Mouse (Mus musculus) spleen, adult 2 months (tissue): ENCODE data around the gene Trim56. TPM values are rescaled to one million over a fixed set of nuclear protein-coding genes. Genes with fewer than 3 reads are reported as not detected.
"Not testable (repeated sequence)": the region's sequence is repeated elsewhere in the genome, so short reads cannot be mapped to it uniquely, and the experiment has no call there.

Experiments used
- DNase-seq, 2 experiments: peaks; one replicate each; pipeline versions ENCODE4 v3.0.0 to v3.0.0-alpha.2; 2012 to 2021; ENCODE audit warnings: low spot score in 2 of 2, low read depth in 1 of 2
- H3K27ac ChIP-seq: fragments of 200-500 bp; 2 replicates; pipeline ENCODE4 v1.5.1; 2012; ENCODE audit warnings: low read length, inconsistent platforms; ENCODE audit not compliant: insufficient read depth
- H3K27me3 ChIP-seq: fragments of 200-500 bp; 2 replicates; pipeline ENCODE4 v1.6.1; 2012; ENCODE audit warnings: mild to moderate bottlenecking, moderate library complexity, low read length, inconsistent platforms; ENCODE audit not compliant: control insufficient read depth, insufficient read depth
- H3K36me3 ChIP-seq: fragments of 200-500 bp; 2 replicates; pipeline ENCODE4 v1.6.1; 2012; ENCODE audit warnings: mild to moderate bottlenecking, low read length, inconsistent platforms; ENCODE audit not compliant: control insufficient read depth, insufficient read depth
- H3K4me1 ChIP-seq: fragments of 200-500 bp; 2 replicates; pipeline ENCODE4 v1.6.1; 2011; ENCODE audit warnings: inconsistent platforms; ENCODE audit not compliant: control insufficient read depth, insufficient read depth, insufficient read length
- H3K4me3 ChIP-seq: fragments of 200-500 bp; 2 replicates; pipeline ENCODE4 v1.5.1; 2011; ENCODE audit warnings: mild to moderate bottlenecking, inconsistent platforms; ENCODE audit not compliant: insufficient read depth, insufficient read length; ENCODE audit errors: extremely low read depth
- CTCF ChIP-seq: fragments of 200-500 bp; IDR thresholded peaks from 2 replicates; pipeline ENCODE4 v1.5.1; 2011; ENCODE audit warnings: mild to moderate bottlenecking, inconsistent platforms; ENCODE audit not compliant: insufficient read depth, insufficient read length, insufficient replicate concordance; ENCODE audit errors: extremely low read depth
- POLR2A ChIP-seq: fragments of 200-500 bp; IDR thresholded peaks from 2 replicates; pipeline ENCODE4 v1.6.1; 2011; ENCODE audit warnings: low read depth, low read length, inconsistent platforms
- WGBS: fragments of 180-500 bp; shearing (Covaris S2); methylation state at CpG from one replicate; pipeline ENCODE4 v1.1.7; 2018; 5-methylcytosine and 5-hydroxymethylcytosine counted together
- polyA plus RNA-seq: library from polyadenylated mRNA; depleted of rRNA; stranded (reverse); fragments of >200 nt; gene quantifications from 2 replicates; pipeline ENCODE4 v1.2.3, GENCODE M21; 2012

Trim56 gene
- polyA plus RNA-seq, 1 experiment = 26.6 TPM

DNA sequence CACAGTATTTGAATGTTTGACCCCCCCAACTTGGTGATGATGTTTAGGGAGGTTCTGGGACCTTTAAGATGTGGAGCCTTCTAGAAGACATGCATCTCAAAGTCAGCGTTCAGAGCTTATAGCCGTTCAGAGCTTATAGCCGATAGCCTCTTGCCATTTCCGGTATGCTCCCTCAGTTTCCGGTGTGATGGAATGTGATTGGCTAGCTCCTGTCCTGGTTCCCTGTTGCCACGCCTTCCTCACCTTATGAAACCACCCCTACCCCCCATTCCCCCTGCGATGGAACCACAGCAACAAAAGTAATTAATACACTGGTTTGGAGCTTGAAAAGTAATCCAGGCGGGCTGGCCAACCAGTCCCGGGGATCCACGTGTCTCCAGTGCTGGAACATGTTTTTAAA is 23.0 kb upstream of the Trim56 start:
- Histone ChIP-seq H3K36me3 (no peaks in the 10 kb centered on the region), H3K27me3 (no peaks in the 10 kb centered on the region), H3K27ac (no peak overlapping the region), H3K4me1 (no peaks in the 10 kb centered on the region), H3K4me3 (no peak overlapping the region)
- WGBS = 81% methylated on average over 10 of the region's 10 CpGs
- DNase-seq = no peak
- TF ChIP-seq CTCF (no peak), POLR2A (no peak)

DNA sequence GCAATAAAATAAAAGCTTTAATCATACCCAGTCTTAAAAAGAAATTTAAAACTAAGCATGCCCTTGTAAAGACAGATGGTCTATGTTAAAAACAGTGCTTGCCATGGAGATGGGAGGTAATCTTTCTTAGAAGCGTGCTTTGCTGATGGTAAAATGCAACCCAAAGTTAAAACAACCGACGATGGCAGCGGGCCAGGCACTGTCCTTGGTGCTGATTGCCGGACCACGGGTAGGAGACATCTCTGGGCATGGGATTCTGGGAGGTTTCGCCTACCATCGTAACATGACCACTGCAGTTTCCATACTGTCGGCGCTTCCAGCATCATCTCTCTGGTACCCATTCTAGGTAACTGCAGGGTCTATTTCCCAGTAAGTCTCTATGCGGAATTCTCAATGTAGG is 18.9 kb upstream of the Trim56 start:
- TF ChIP-seq CTCF = no peak
- Histone ChIP-seq H3K27me3 (no peaks in the 10 kb centered on the region), H3K36me3 (no peaks in the 10 kb centered on the region), H3K4me1 (no peaks in the 10 kb centered on the region), H3K4me3 (no peak overlapping the region), H3K27ac (no peak overlapping the region)
- no peak for DNase-seq
- WGBS = 39% methylated on average over 11 of the region's 11 CpGs

DNA sequence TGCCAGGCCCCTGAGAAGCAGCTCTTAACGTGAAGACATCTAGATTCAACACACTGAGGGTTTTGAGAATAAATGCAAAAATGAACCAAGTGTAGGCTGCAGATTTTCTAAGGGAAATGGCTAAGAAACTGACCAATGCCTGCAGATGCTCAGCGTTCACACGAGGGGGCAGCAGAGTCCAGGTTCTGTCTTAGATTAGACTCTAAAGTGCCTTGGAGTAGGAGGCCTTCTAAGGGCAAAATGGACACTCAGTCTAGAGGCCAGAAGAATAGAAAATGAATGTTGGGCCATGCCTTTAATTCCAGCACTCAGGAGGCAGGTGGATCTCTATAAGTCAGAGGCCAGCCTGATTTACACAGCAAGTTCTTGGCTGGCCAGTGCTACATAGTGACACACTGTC is 15.5 kb upstream of the Trim56 start:
- no peaks in the 10 kb centered on the region for H3K4me1 ChIP-seq
- H3K36me3 ChIP-seq = no peaks in the 10 kb centered on the region
- TF ChIP-seq POLR2A = no peak
- peak; percentile 80; the same call in 1 of the 2 replicates for TF ChIP-seq CTCF
- H3K27ac ChIP-seq = no peak overlapping the region
- no peaks in the 10 kb centered on the region; the same call in 1 of the 2 replicates for H3K27me3 ChIP-seq
- no peak overlapping the region for H3K4me3 ChIP-seq
- peak in 1 of 2 experiments; percentile 50 for DNase-seq
- WGBS = 2% methylated on average over 3 of the region's 3 CpGs

DNA sequence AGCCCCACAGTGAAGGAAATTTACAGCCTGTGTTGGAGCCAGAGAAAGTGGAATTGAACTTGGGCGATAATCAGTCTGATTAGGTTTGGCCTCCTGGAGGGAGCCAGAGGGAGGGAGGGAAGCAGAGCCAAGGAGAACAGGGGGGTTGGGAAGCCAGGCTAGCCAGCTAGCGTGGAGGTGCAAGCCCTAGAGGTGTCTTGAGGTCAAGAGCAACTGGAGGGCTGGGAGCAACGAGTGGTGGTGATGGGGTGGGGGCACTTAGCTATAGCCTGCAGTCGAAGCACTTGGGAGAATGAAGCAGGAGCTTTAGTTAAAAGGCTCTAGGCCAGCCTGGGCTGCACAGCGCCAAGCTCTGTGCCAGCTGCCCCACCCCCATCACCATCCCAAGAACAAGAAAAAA is 13.3 kb upstream of the Trim56 start:
- no peak overlapping the region for H3K27ac ChIP-seq
- no peaks in the 10 kb centered on the region for H3K4me1 ChIP-seq
- no peak for TF ChIP-seq POLR2A
- no peak for TF ChIP-seq CTCF
- H3K36me3 ChIP-seq = no peaks in the 10 kb centered on the region
- no peaks in the 10 kb centered on the region; the same call in 1 of the 2 replicates for H3K27me3 ChIP-seq
- no peak for DNase-seq
- 49% methylated on average over 5 of the region's 5 CpGs for WGBS
- H3K4me3 ChIP-seq = no peak overlapping the region

DNA sequence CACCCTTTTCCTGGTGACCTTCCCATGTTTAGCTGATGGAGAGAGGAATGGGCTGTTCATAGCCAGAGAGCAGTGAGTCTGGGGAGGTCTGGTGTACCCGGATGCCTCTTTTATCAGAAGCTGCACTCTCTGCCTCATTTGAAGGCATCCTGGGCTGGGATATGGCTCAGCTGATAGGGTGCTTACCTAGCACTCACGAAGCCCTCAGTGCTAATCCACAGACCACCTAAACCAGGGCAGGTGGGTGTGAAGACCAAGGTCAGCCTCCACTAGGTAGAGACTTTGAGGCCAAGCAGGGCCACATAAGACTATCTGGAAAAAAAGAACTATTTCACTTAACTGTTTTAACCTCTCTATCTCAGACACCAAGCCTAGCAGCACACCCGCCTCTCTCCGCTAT is 7.5 kb upstream of the Trim56 start:
- Histone ChIP-seq H3K27ac (no peak overlapping the region), H3K4me1 (no peaks in the 10 kb centered on the region), H3K27me3 (no peaks in the 10 kb centered on the region; the same call in 1 of the 2 replicates), H3K36me3 (no peaks in the 10 kb centered on the region), H3K4me3 (no peak overlapping the region)
- WGBS = 88% methylated on average over 4 of the region's 4 CpGs
- TF ChIP-seq CTCF (no peak), POLR2A (no peak)
- no peak for DNase-seq

DNA sequence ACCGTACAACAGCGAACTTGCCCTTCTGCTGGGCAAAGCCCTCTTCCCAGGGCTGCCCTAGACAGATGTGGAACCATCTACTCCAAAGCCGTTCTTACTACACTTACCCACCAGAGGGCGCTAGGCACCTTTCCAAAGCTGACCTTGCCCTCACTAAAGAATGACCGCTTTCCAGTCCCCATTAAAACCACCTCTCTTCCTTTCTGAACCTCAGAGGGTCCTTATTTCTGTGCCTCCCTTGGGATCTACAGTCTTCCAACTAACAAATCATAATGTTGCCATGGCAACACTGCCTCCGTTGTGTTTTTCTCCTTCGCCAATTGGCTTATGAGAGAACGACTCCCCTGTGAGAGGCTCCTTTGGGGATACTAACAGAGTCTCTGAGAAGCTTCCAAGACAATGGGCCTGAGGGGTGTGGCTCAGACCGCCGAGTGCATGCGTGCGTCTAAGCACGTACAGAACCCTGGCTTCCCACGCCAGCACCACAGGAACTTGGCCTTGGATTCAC is 6.7 kb upstream of the Trim56 start:
- Histone ChIP-seq H3K4me1 (no peaks in the 10 kb centered on the region), H3K4me3 (no peak overlapping the region), H3K27me3 (no peaks in the 10 kb centered on the region), H3K27ac (no peak overlapping the region), H3K36me3 (no peaks in the 10 kb centered on the region)
- TF ChIP-seq CTCF = peak; percentile 67; the same call in 1 of the 2 replicates
- no peak for TF ChIP-seq POLR2A
- WGBS = 17% methylated on average over 14 of the region's 14 CpGs
- DNase-seq = peak; percentile 33 to 69

DNA sequence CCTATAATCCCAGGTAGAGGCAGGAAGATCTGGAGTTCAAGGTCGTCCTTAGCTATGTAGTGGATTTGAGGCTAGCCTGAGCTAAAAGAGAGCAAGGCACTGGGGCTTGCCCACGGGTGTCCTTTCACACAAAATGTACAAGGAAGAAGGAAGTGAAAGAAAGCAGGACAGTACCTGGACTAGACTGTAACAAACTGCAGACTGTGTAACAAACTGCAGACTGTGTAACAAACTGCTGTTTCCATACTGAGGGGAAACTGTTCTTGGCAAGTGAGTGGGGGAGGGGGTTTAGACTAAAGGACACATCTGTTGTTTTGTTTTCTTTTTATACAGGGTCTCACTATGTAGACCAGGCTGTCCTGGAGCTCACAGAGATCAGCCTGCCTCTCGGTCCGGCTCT is 5.3 kb upstream of the Trim56 start:
- TF ChIP-seq POLR2A = no peak
- no peak for TF ChIP-seq CTCF
- DNase-seq = no peak
- no peaks in the 10 kb centered on the region for H3K27me3 ChIP-seq
- no peak overlapping the region for H3K4me3 ChIP-seq
- WGBS = 62% methylated on average over 4 of the region's 4 CpGs
- H3K36me3 ChIP-seq = no peaks in the 10 kb centered on the region
- no peak overlapping the region for H3K27ac ChIP-seq
- H3K4me1 ChIP-seq = peaks cover 3% of the 10 kb centered on the region; the same call in 1 of the 2 replicates

DNA sequence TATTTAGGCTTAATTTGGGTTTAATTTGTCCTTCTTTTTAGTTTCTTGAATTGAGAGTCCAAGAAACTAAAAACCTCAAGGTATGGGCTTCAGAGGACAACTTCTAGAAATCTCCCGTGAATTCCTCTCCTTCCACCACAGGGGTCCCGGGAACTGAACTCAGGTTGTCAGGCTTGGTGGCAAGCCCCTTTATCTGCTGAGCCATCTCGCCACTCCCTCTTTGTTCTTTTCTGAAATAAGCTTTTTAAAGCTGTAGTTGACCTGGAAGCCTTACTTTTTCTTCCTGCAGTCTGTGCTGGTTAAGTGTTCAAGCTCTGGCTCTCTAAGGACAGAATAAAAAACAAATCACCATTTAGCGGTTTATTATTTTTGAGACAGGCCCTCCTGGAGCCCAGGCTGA is 2.9 kb upstream of the Trim56 start:
- Histone ChIP-seq H3K27ac (no peak overlapping the region), H3K4me1 (peaks cover 8% of the 10 kb centered on the region; the same call in 1 of the 2 replicates), H3K27me3 (no peaks in the 10 kb centered on the region), H3K36me3 (peaks cover 8% of the 10 kb centered on the region), H3K4me3 (no peak overlapping the region)
- 89% methylated on average over 4 of the region's 4 CpGs for WGBS
- no peak for DNase-seq
- no peak for TF ChIP-seq POLR2A
- TF ChIP-seq CTCF = no peak

DNA sequence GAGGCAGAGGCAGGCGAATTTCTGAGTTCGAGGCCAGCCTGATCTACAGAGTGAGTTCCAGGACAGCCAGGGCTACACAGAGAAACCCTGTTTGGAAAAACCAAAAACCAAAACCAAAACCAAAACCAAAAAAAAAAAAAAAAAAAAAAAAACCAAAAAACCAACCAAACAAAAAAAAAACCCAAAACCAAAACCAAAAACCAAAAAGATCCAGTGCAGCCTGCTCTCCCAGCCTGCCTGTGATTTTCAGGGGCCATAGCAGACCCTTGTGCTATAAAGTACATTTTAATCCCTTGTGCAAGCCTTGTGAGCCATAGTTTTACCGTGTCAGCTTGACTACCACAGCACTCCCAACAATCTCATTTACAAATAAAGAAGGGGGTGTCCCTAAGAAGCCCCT is 2.0 kb upstream of the Trim56 start:
- peaks cover 17% of the 10 kb centered on the region for H3K36me3 ChIP-seq
- not testable (repeated sequence) for DNase-seq, H3K4me3 ChIP-seq

More for the DNA sequence above, 2.0 kb upstream of the Trim56 start:
- H3K27me3 ChIP-seq, H3K4me1 ChIP-seq, H3K27ac ChIP-seq: not testable (repeated sequence)
- WGBS = 89% methylated on average over 3 of the region's 3 CpGs
